11 mouse cellular contexts compared by ENCODE assay signal in genomic region chr19:30065797-30066196, GRCm38 (mm10). TPM values are rescaled to one million over a fixed set of nuclear protein-coding genes. Genes with fewer than 3 reads are reported as not detected.
DNase-seq lines count a peak whose midpoint lies in the region; ATAC-seq and TF ChIP-seq lines count a peak whose summit lies in the region.
"Had no signal": no experiment of that assay in that cellular context is flagged by ENCODE, and none has a peak within 500 bp of the region (broad histone marks: within the 10 kb centered on the region; RNA-seq: fewer than 3 reads in every experiment).

No protein-coding gene starts in this region.

- H3K27ac ChIP-seq in heart, adult 2 months, result no peak overlapping the region
- no peak overlapping the region for H3K27ac ChIP-seq in MEL (ENCODE audit: control insufficient read depth, low read depth, low read length)
- no peak overlapping the region for H3K27ac ChIP-seq in lung, postnatal 0 days (ENCODE audit: low read length)
- no peak overlapping the region for H3K27ac ChIP-seq in hindbrain, embryonic 10.5 days
- H3K27ac ChIP-seq: heart, embryonic 13.5 days; liver, embryonic 12.5 days had no signal

- peaks cover 2% of the 10 kb centered on the region for H3K4me1 ChIP-seq in heart, adult 2 months (ENCODE audit: control insufficient read depth, insufficient read depth, low read length)
- no peaks in the 10 kb centered on the region for H3K4me1 ChIP-seq in MEL (ENCODE audit: control insufficient read depth in 1 of 2, insufficient read depth in 2 of 2, low read length in 2 of 2)
- H3K4me1 ChIP-seq in lung, postnatal 0 days (ENCODE audit: insufficient read depth, low read depth, low read length), result no peaks in the 10 kb centered on the region
- no peaks in the 10 kb centered on the region for H3K4me1 ChIP-seq in hindbrain, embryonic 10.5 days (replicated peaks)
- H3K4me1 ChIP-seq: liver, embryonic 12.5 days had no signal

- intact Hi-C loops in heart, adult 2 months (cut with DNase I), result no loop called here

- no peak overlapping the region for H3K9ac ChIP-seq in heart, adult 2 months (ENCODE audit: low read depth, low read length)
- H3K9ac ChIP-seq in MEL (ENCODE audit: control insufficient read depth, low read depth, low read length, poor library complexity, severe bottlenecking), result no peak overlapping the region
- H3K9ac ChIP-seq in lung, postnatal 0 days (replicated peaks; ENCODE audit: low read depth), result no peak overlapping the region
- H3K9ac ChIP-seq: heart, embryonic 13.5 days; liver, embryonic 12.5 days had no signal

- H3K36me3 ChIP-seq in heart, adult 2 months (ENCODE audit: control insufficient read depth, insufficient read depth, low read length), result no peaks in the 10 kb centered on the region; the same call in 1 of the 2 replicates
- peaks cover 3 to 4% of the 10 kb centered on the region in 2 experiments; a peak in 3 of 4 replicates for H3K36me3 ChIP-seq in MEL (ENCODE audit: control insufficient read depth in 1 of 2, insufficient read depth in 2 of 2, low read length in 2 of 2)
- H3K36me3 ChIP-seq in lung, postnatal 0 days (ENCODE audit: insufficient read depth, low read length), result no peaks in the 10 kb centered on the region
- H3K36me3 ChIP-seq in hindbrain, embryonic 10.5 days, result peaks cover 44% of the 10 kb centered on the region

- ATAC-seq in lung, postnatal 0 days, result peak; percentile 19; the same call in 1 of the 2 replicates
- ATAC-seq: intestine, embryonic 16.5 days; liver, embryonic 12.5 days had no signal

- DNase-seq in heart, postnatal 4 days, result peak; percentile 18
- DNase-seq in heart, adult 2 months, result no peak
- DNase-seq in 416B (ENCODE audit: low read depth), result peak; percentile 41
- DNase-seq in MEL (ENCODE audit: low read depth, low spot score), result peak; percentile 50
- peak; percentile 27 for DNase-seq in lung, postnatal 0 days (ENCODE audit: low spot score)
- no peak for DNase-seq in adrenal gland, postnatal 14 days
- no peak for DNase-seq in hindbrain, embryonic 10.5 days (ENCODE audit: low spot score)
- no peak for DNase-seq in natural killer cell, adult 2 months (ENCODE audit: low spot score in 2 of 2)

- no peak overlapping the region for H3K4me2 ChIP-seq in lung, postnatal 0 days (replicated peaks; ENCODE audit: low read depth, low read length)
- H3K4me2 ChIP-seq: heart, embryonic 13.5 days; liver, embryonic 12.5 days had no signal

- 29% methylated on average over 4 of the region's 4 CpGs for WGBS in heart, adult 2 months
- WGBS in lung, postnatal 0 days, result 40% methylated on average over 4 of the region's 4 CpGs
- WGBS in hindbrain, embryonic 10.5 days, result 92% methylated on average over 4 of the region's 4 CpGs

- H3K79me2 ChIP-seq in heart, adult 2 months (replicated peaks; ENCODE audit: control insufficient read depth, insufficient read depth, low read length), result peaks cover 3% of the 10 kb centered on the region; the same call in 1 of the 2 replicates
- H3K79me2 ChIP-seq in MEL (ENCODE audit: control insufficient read depth, insufficient read depth, low read length, poor library complexity), result peaks cover 7% of the 10 kb centered on the region

- no peak for TF ChIP-seq POLR2A in heart, adult 2 months (IDR thresholded peaks at IDR 0.05; ENCODE audit: insufficient read depth, low read depth, low read length)
- TF ChIP-seq POLR2A in MEL (IDR thresholded peaks at IDR 0.05; ENCODE audit: control insufficient read depth in 1 of 2, insufficient read depth in 1 of 2, low read depth in 1 of 2, low read length in 2 of 2, poor library complexity in 1 of 2), result no peak

- no peak for TF ChIP-seq EP300 in heart, adult 2 months (IDR thresholded peaks at IDR 0.05; ENCODE audit: insufficient read depth, low read depth, low read length)
- no peak for TF ChIP-seq EP300 in MEL (IDR thresholded peaks at IDR 0.05; ENCODE audit: low read depth in 1 of 2, low read length in 2 of 2)
- TF ChIP-seq EP300 in lung, postnatal 0 days (IDR thresholded peaks at IDR 0.05), result no peak

- H3K9me3 ChIP-seq in MEL (replicated peaks; ENCODE audit: insufficient read depth, low read length), result no peaks in the 10 kb centered on the region
- H3K9me3 ChIP-seq in lung, postnatal 0 days (ENCODE audit: low read length), result no peaks in the 10 kb centered on the region
- no peaks in the 10 kb centered on the region for H3K9me3 ChIP-seq in hindbrain, embryonic 10.5 days
- H3K9me3 ChIP-seq: heart, embryonic 13.5 days; liver, embryonic 12.5 days had no signal

- no peak for TF ChIP-seq RAD21 in MEL (IDR thresholded peaks at IDR 0.05; ENCODE audit: low read depth, low read length)

- no peaks in the 10 kb centered on the region for H3K27me3 ChIP-seq in heart, adult 2 months (ENCODE audit: control insufficient read depth, insufficient read depth, low read length)
- no peaks in the 10 kb centered on the region for H3K27me3 ChIP-seq in MEL (ENCODE audit: control insufficient read depth in 1 of 2, insufficient read depth in 2 of 2, low read length in 2 of 2)
- H3K27me3 ChIP-seq in lung, postnatal 0 days (replicated peaks; ENCODE audit: insufficient read depth, low read length), result no peaks in the 10 kb centered on the region
- H3K27me3 ChIP-seq in hindbrain, embryonic 10.5 days (ENCODE audit: insufficient read depth, poor library complexity, severe bottlenecking), result no peaks in the 10 kb centered on the region
- H3K27me3 ChIP-seq: heart, embryonic 13.5 days; liver, embryonic 12.5 days had no signal

- no peak for TF ChIP-seq CTCF in heart, adult 2 months (IDR thresholded peaks at IDR 0.05)
- no peak for TF ChIP-seq CTCF in MEL (IDR thresholded peaks at IDR 0.05 in 2 of 3, conservative IDR thresholded peaks at IDR 0.05 in 1 of 3; ENCODE audit: control insufficient read depth in 1 of 3, insufficient read depth in 1 of 3, low read depth in 2 of 3, low read length in 3 of 3, poor library complexity in 1 of 3, severe bottlenecking in 1 of 3)
- no peak for TF ChIP-seq CTCF in lung, postnatal 0 days (IDR thresholded peaks at IDR 0.05)

- no peak overlapping the region for H3K4me3 ChIP-seq in heart, adult 2 months
- no peak overlapping the region for H3K4me3 ChIP-seq in MEL (ENCODE audit: control insufficient read depth in 1 of 2, insufficient read depth in 1 of 2, low read depth in 2 of 2, low read length in 2 of 2)
- no peak overlapping the region for H3K4me3 ChIP-seq in lung, postnatal 0 days (ENCODE audit: low read depth, low read length)
- H3K4me3 ChIP-seq in hindbrain, embryonic 10.5 days, result no peak overlapping the region
- H3K4me3 ChIP-seq: heart, embryonic 13.5 days; liver, embryonic 12.5 days had no signal

TF ChIP-seq in MEL, 35 proteins besides CTCF, POLR2A, EP300 and RAD21:
- TF ChIP-seq MAZ (IDR thresholded peaks at IDR 0.05; ENCODE audit: low read depth, low read length), result no peak
- TF ChIP-seq CHD1 (IDR thresholded peaks at IDR 0.05; ENCODE audit: low read depth, low read length), result no peak
- TF ChIP-seq USF1 (IDR thresholded peaks at IDR 0.05; ENCODE audit: low read depth, low read length), result no peak
- no peak for TF ChIP-seq E2F4 (IDR thresholded peaks at IDR 0.05; ENCODE audit: borderline replicate concordance, low read depth, low read length)
- no peak for TF ChIP-seq ZC3H11A (IDR thresholded peaks at IDR 0.05; ENCODE audit: low read depth, low read length)
- TF ChIP-seq BHLHE40 (IDR thresholded peaks at IDR 0.05; ENCODE audit: borderline replicate concordance, low read depth, low read length), result no peak
- TF ChIP-seq SIN3A (IDR thresholded peaks at IDR 0.05; ENCODE audit: low read length), result no peak
- no peak for TF ChIP-seq RCOR1 (IDR thresholded peaks at IDR 0.05; ENCODE audit: low read depth, low read length)
- TF ChIP-seq ZKSCAN1 (IDR thresholded peaks at IDR 0.05; ENCODE audit: low read depth, low read length), result no peak
- TF ChIP-seq POLR2AphosphoS5 (IDR thresholded peaks at IDR 0.05; ENCODE audit: borderline replicate concordance, low read depth, low read length), result no peak
- no peak for TF ChIP-seq MYC (IDR thresholded peaks at IDR 0.05; ENCODE audit: low read depth, low read length)
- no peak for TF ChIP-seq JUND (IDR thresholded peaks at IDR 0.05; ENCODE audit: low read depth, low read length)

RNA-seq across cellular contexts. Expression of gene Uhrf2, which starts 35.5 kb away (rescaled TPM):
- 10 to 100 TPM; 30.4 to 33.0 TPM for total RNA-seq in heart, postnatal 4 days (2021)
- 10 to 100 TPM; 17.6 to 20.3 TPM for total RNA-seq in heart, adult 2 months (2021)
- 15.9 and 27.1 TPM in 2 replicates for polyA plus RNA-seq in heart, adult 2 months (2012; rRNA removed)
- total RNA-seq in MEL (2012; rRNA removed), result 18.0 and 19.8 TPM in 2 replicates
- 10 to 100 TPM in 1 of 2 experiments, not detected in 1; 19.0 TPM for polyA plus RNA-seq in MEL (2012; ENCODE audit: insufficient read depth in 1 of 2, insufficient read length in 2 of 2, low read depth in 1 of 2, low replicate concordance in 2 of 2, missing spikeins in 1 of 2)
- 28.0 and 36.7 TPM in 2 replicates for polyA plus RNA-seq in lung, postnatal 0 days (2015; fragmentation: Nextera tagmentation; extraction: Ambion mirVana)
- 42.1 and 43.6 TPM in 2 replicates for total RNA-seq in adrenal gland, postnatal 14 days (2021)
- polyA plus RNA-seq in hindbrain, embryonic 10.5 days (2016; fragmentation: Nextera tagmentation; extraction: Ambion mirVana), result 66.8 and 83.7 TPM in 2 replicates

Comparison
In these comparisons a context has a peak if more than half of its experiments do, and no peak if none do; other contexts are left out.
1. DNase-seq: peak in heart, postnatal 4 days (single experiment), 416B (single experiment), MEL (single experiment) and lung, postnatal 0 days (single experiment); none in heart, adult 2 months (0 of 2), adrenal gland, postnatal 14 days (single experiment), hindbrain, embryonic 10.5 days (single experiment) and natural killer cell, adult 2 months (0 of 2).